Mouse (Mus musculus): ENCODE measurements around the gene Nr2f1. TPM values are rescaled to one million over a fixed set of nuclear protein-coding genes. Genes with fewer than 3 reads are reported as not detected.

Nr2f1 gene
- polyA plus RNA-seq, 1 experiment from 2014 or later = 1.0 TPM

DNA sequence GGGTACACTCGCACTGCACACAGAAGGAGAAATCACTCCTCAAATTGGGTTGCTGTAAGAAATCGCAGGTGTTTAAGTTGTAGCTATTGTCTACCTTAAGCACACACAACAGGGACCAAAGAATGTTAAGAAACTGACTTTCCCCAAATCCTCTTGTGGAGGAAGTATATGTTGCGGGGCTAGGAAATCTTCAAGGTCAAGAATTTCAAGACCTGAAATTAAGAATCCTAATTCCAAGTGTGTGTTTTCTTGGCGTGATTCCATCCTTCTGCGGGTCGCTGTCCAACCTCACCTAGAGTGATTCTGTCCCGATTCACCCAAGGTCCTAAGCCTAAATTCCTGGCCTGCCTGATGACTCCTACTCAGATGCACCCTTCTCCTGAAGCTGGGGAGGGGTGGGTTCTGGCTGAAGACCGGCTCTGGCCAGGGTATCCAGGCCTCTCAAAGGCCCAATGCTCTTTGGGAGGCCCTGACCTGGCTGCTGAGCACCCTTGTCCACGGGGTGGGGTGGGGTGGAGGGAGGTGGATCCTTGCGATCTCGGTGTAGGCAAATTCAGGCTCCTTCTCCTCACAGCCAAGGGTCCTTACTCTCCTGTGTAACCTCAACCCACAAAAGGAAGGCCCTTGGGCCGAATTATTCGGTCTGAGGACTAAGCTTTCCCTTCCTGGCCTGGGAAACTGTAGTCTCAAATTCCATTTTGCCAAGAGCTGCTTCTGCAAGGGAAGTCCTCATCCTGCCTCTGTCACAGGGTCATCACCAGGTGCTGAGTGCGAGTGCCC lies 11.9 kb upstream of the Nr2f1 start:
- Histone ChIP-seq H3K27me3 (replicated peaks; ENCODE audit: control insufficient read depth, insufficient read depth, low read length) (peaks cover 54% of the 10 kb centered on the region), H3K4me1 (replicated peaks; ENCODE audit: control insufficient read depth, insufficient read depth, low read length) (no peaks in the 10 kb centered on the region), H3K9ac (ENCODE audit: low read depth, low read length) (no peak overlapping the region), H3K9me3 (ENCODE audit: control insufficient read depth) (no peaks in the 10 kb centered on the region), H3K36me3 (ENCODE audit: control insufficient read depth, insufficient read depth) (no peaks in the 10 kb centered on the region), H3K4me3 (ENCODE audit: low read depth, low read length) (no peak overlapping the region), H3K27ac (ENCODE audit: low read depth, low read length) (no peak overlapping the region), H3K4me2 (replicated peaks; ENCODE audit: low read depth) (no peak overlapping the region)
- ATAC-seq = no peak
- no peak for TF ChIP-seq CTCF (IDR thresholded peaks at IDR 0.05; ENCODE audit: low read depth)
- WGBS = 34% methylated on average over 14 of the region's 14 CpGs

GRCm38 (mm10) chr13:78210748-78211089 lies 11.2 kb upstream of the Nr2f1 start:
- 25% methylated on average over 13 of the region's 13 CpGs for WGBS
- peaks cover 54% of the 10 kb centered on the region for H3K27me3 ChIP-seq (replicated peaks; ENCODE audit: control insufficient read depth, insufficient read depth, low read length)

DNA sequence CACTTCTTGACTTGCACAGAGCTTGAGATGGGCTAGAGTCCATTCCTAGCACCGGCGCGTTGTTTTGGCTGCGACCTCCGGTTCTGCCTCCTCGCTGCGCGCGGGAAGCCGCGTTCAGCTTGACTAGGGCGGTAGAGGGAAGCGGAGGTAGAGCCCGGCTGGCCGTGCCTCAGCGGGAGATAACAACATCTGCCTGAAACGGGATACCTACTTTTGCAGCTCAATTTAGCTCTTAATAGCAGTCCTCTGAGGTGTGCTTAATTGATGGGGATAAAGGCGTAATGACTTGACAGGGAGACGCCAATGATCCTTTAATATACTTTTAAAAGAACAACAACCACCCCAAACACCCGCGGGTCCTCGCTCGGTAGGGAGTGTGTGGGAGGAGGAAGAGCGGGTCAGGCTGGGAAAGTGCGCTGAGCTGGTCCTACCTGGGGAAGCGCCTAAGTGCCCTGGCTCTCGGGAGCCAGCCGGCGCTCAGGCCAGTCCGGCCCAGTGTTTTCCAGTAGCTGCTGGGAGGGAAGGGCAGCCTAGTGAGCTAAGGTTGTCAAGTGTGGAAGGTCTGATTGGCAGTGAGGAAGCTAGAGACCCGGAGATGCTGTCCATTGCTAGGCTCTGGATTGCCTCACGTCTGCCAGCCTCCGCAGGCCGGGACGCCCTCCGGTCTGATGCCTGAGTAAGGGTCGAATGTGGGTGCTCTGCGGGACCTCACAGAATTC lies 10.6 kb upstream of the Nr2f1 start:
- 3% methylated on average over 38 of the region's 38 CpGs for WGBS
- Histone ChIP-seq H3K4me1 (replicated peaks; ENCODE audit: control insufficient read depth, insufficient read depth, low read length) (no peaks in the 10 kb centered on the region), H3K27me3 (replicated peaks; ENCODE audit: control insufficient read depth, insufficient read depth, low read length) (peaks cover 55% of the 10 kb centered on the region), H3K4me2 (replicated peaks; ENCODE audit: low read depth) (peak overlapping the region; percentile 56), H3K36me3 (ENCODE audit: control insufficient read depth, insufficient read depth) (no peaks in the 10 kb centered on the region), H3K4me3 (ENCODE audit: low read depth, low read length) (peak overlapping the region; percentile 26), H3K27ac (ENCODE audit: low read depth, low read length) (no peak overlapping the region), H3K9ac (ENCODE audit: low read depth, low read length) (no peak overlapping the region), H3K9me3 (ENCODE audit: control insufficient read depth) (no peaks in the 10 kb centered on the region)
- ATAC-seq = no peak
- TF ChIP-seq CTCF (IDR thresholded peaks at IDR 0.05; ENCODE audit: low read depth) = no peak

More at GRCm38 (mm10) chr13:78210748-78211089, 11.2 kb upstream of the Nr2f1 start:
- Histone ChIP-seq H3K4me2 (replicated peaks; ENCODE audit: low read depth) (peak overlapping the region; percentile 56), H3K4me3 (ENCODE audit: low read depth, low read length) (peak overlapping the region; percentile 26), H3K9ac (ENCODE audit: low read depth, low read length) (no peak overlapping the region), H3K4me1 (replicated peaks; ENCODE audit: control insufficient read depth, insufficient read depth, low read length) (no peaks in the 10 kb centered on the region), H3K36me3 (ENCODE audit: control insufficient read depth, insufficient read depth) (no peaks in the 10 kb centered on the region), H3K27ac (ENCODE audit: low read depth, low read length) (no peak overlapping the region), H3K9me3 (ENCODE audit: control insufficient read depth) (no peaks in the 10 kb centered on the region)
- no peak for ATAC-seq
- no peak for TF ChIP-seq CTCF (IDR thresholded peaks at IDR 0.05; ENCODE audit: low read depth)

DNA sequence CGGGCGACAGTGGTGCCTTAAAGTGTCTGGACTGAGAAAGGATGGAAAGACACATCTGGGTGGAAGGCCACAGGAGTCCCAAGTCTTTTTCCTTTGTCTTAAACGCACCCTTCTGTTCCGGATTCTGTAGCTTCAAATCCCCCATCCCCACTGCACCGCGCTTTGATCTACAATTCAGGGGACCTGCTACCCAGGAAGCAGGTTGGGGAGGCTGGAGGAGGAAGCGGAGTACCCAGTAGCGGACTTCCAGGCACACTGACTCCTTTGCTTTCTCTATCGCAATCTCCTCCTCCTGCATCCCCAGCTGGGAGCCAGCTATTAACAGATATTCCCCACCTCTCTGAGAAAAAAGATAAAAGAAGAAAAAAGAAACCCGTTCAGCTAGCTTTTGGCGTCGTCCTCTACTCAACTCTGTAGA lies 10.1 kb upstream of the Nr2f1 start:
- Histone ChIP-seq H3K9me3 (ENCODE audit: control insufficient read depth) (no peaks in the 10 kb centered on the region), H3K4me2 (replicated peaks; ENCODE audit: low read depth) (peak overlapping the region; percentile 56), H3K36me3 (ENCODE audit: control insufficient read depth, insufficient read depth) (no peaks in the 10 kb centered on the region), H3K4me3 (ENCODE audit: low read depth, low read length) (peak overlapping the region; percentile 26), H3K27me3 (replicated peaks; ENCODE audit: control insufficient read depth, insufficient read depth, low read length) (peaks cover 60% of the 10 kb centered on the region), H3K27ac (ENCODE audit: low read depth, low read length) (no peak overlapping the region), H3K9ac (ENCODE audit: low read depth, low read length) (no peak overlapping the region), H3K4me1 (replicated peaks; ENCODE audit: control insufficient read depth, insufficient read depth, low read length) (no peaks in the 10 kb centered on the region)
- 9% methylated on average over 12 of the region's 12 CpGs for WGBS
- TF ChIP-seq CTCF (IDR thresholded peaks at IDR 0.05; ENCODE audit: low read depth) = no peak
- no peak for ATAC-seq

DNA sequence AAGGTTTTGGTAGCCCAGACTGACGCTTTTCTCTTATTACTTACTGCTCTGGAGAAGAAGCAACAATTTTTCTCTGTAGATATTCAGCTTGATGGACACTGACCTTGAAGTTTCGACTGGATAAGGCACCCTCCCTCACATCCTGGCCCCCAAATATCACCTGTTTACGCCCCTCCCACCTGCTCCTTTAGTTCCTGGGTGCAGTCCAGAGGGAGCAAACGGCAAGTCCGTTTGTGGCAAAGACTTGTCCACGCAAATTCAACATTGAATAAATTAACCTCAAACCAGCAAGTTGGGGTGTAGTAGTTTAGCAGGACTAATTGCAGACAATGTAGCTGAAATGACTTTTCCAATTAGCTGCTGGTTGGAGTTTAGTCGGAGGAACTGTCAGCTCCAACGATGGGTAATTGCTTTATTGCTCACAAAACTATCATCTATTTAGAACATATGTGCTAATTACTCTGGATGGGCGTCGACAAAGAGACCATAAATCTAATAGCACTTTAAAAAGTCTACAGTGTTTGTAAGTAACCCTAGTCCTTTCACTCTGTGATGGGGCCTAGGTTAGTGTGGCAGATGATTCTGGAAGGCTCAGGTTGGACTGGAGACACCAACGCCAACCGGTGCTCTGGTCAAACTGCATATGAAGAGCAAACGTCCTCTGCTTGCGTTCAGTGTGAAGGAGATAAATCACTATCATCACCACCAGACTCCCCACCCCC lies 9.3 kb upstream of the Nr2f1 start:
- 31% methylated on average over 14 of the region's 14 CpGs for WGBS
- Histone ChIP-seq H3K4me2 (replicated peaks; ENCODE audit: low read depth) (no peak overlapping the region), H3K9ac (ENCODE audit: low read depth, low read length) (no peak overlapping the region), H3K27ac (ENCODE audit: low read depth, low read length) (no peak overlapping the region), H3K4me1 (replicated peaks; ENCODE audit: control insufficient read depth, insufficient read depth, low read length) (no peaks in the 10 kb centered on the region), H3K9me3 (ENCODE audit: control insufficient read depth) (no peaks in the 10 kb centered on the region), H3K27me3 (replicated peaks; ENCODE audit: control insufficient read depth, insufficient read depth, low read length) (peaks cover 67% of the 10 kb centered on the region), H3K36me3 (ENCODE audit: control insufficient read depth, insufficient read depth) (no peaks in the 10 kb centered on the region), H3K4me3 (ENCODE audit: low read depth, low read length) (no peak overlapping the region)
- TF ChIP-seq CTCF (IDR thresholded peaks at IDR 0.05; ENCODE audit: low read depth) = no peak
- ATAC-seq = no peak

Data from intestine, postnatal 0 days (tissue).